Mouse (Mus musculus) lung, postnatal 0 days (tissue): Measurements from ENCODE around the gene Man1a. TPM values are rescaled to one million over a fixed set of nuclear protein-coding genes. Genes with fewer than 3 reads are reported as not detected.
A peak's percentile ranks its signal among the peaks of the same experiment; 100 is the strongest.

Experiments
- ATAC-seq: fragments of 200-750 bp; cut with Nextera tagmentation; 2 replicates; pipeline ENCODE4 v1.8.0; 2017; ENCODE audit warnings: moderate library complexity
- DNase-seq: peaks from one replicate; pipeline ENCODE4 v3.0.0-alpha.2; 2016; ENCODE audit warnings: low spot score
- H3K27ac ChIP-seq: fragments of 300-500 bp; sonication (generic); 2 replicates; pipeline ENCODE4 v1.5.1; 2014; ENCODE audit warnings: antibody characterized with exemption, mild to moderate bottlenecking, low read length, mixed read lengths
- H3K27me3 ChIP-seq: fragments of 300-500 bp; sonication (generic); replicated peaks from 2 replicates; pipeline ENCODE4 v1.6.1; 2014; ENCODE audit warnings: low read length, mixed read lengths; ENCODE audit not compliant: insufficient read depth
- H3K36me3 ChIP-seq: fragments of 300-500 bp; sonication (generic); 2 replicates; pipeline ENCODE4 v1.6.1; 2014; ENCODE audit warnings: low read length, mixed read lengths; ENCODE audit not compliant: insufficient read depth
- H3K4me1 ChIP-seq: fragments of 300-500 bp; sonication (generic); 2 replicates; pipeline ENCODE4 v1.6.1; 2014; ENCODE audit warnings: antibody characterized with exemption, low read depth, low read length, mixed read lengths; ENCODE audit not compliant: insufficient read depth
- H3K4me2 ChIP-seq: fragments of 300-500 bp; sonication (generic); replicated peaks from 2 replicates; pipeline ENCODE4 v1.6.1; 2014; ENCODE audit warnings: low read depth, mild to moderate bottlenecking, low read length, moderate library complexity, mixed read lengths
- H3K4me3 ChIP-seq: fragments of 300-500 bp; sonication (generic); 2 replicates; pipeline ENCODE4 v1.5.1; 2014; ENCODE audit warnings: low read depth, low read length
- H3K9ac ChIP-seq: fragments of 300-500 bp; sonication (generic); replicated peaks from 2 replicates; pipeline ENCODE4 v1.6.1; 2014; ENCODE audit warnings: low read depth, mild to moderate bottlenecking
- H3K9me3 ChIP-seq: fragments of 300-500 bp; sonication (generic); 2 replicates; pipeline ENCODE4 v1.6.1; 2016; ENCODE audit warnings: low read length, mixed read lengths
- CTCF ChIP-seq: IDR thresholded peaks from 2 replicates; pipeline ENCODE4 v1.5.1; 2016; ENCODE audit warnings: antibody characterized with exemption, mild to moderate bottlenecking
- EP300 ChIP-seq: IDR thresholded peaks from 2 replicates; pipeline ENCODE4 v1.6.1; 2016; ENCODE audit warnings: antibody characterized with exemption, mild to moderate bottlenecking, control low read depth
- WGBS: fragments of 180-500 bp; shearing (Covaris S2); extraction: QIAGEN DNeasy Blood & Tissue Kit; methylation state at CpG from one replicate; pipeline ENCODE4 v1.1.7; 2014; 5-methylcytosine and 5-hydroxymethylcytosine counted together
- polyA plus RNA-seq: library from polyadenylated mRNA; unstranded; fragments of >200 nt; fragmentation: Nextera tagmentation; extraction: Ambion mirVana; gene quantifications from 2 replicates; pipeline ENCODE4 v1.2.1, GENCODE M21; 2015

Gene Man1a
- polyA plus RNA-seq, 1 experiment from 2014 or later: 6.6 TPM

- TF ChIP-seq CTCF (no peak), EP300 (no peak)
- no peak overlapping the region for H3K4me3 ChIP-seq
- no peaks in the 10 kb centered on the region for H3K36me3 ChIP-seq
- WGBS: 93% methylated on average over 4 of the region's 4 CpGs
- no peak overlapping the region for H3K4me2 ChIP-seq
- no peaks in the 10 kb centered on the region for H3K4me1 ChIP-seq
- no peak overlapping the region for H3K27ac ChIP-seq
- ATAC-seq (no peak), DNase-seq (no peak)
- no peak overlapping the region for H3K9ac ChIP-seq
- H3K27me3 ChIP-seq: no peaks in the 10 kb centered on the region
- H3K9me3 ChIP-seq: no peaks in the 10 kb centered on the region
Observed at GRCm38 (mm10) chr10:53913546-53914312, 162.7 kb downstream of the Man1a start.

- H3K9ac ChIP-seq: no peak overlapping the region
- no peak for ATAC-seq
- 41% methylated on average over 4 of the region's 4 CpGs for WGBS
Observed at GRCm38 (mm10) chr10:53889512-53889911, 186.9 kb downstream of the Man1a start.

GRCm38 (mm10) chr10:53888382-53889110, 187.9 kb downstream of the Man1a start:
- H3K9ac ChIP-seq: no peak overlapping the region
- no peaks in the 10 kb centered on the region for H3K27me3 ChIP-seq
- no peaks in the 10 kb centered on the region for H3K36me3 ChIP-seq
- TF ChIP-seq EP300 (peak; percentile 34; the same call in 1 of the 2 replicates), CTCF (no peak)
- H3K4me3 ChIP-seq: no peak overlapping the region
- no peaks in the 10 kb centered on the region for H3K9me3 ChIP-seq
- ATAC-seq (peak; percentile 97), DNase-seq (peak; percentile 85)
- H3K4me2 ChIP-seq: no peak overlapping the region
- 66% methylated on average over 10 of the region's 10 CpGs for WGBS
- no peak overlapping the region for H3K27ac ChIP-seq
- no peaks in the 10 kb centered on the region for H3K4me1 ChIP-seq

More at GRCm38 (mm10) chr10:53889512-53889911, 186.9 kb downstream of the Man1a start:
- Histone ChIP-seq H3K27me3 (no peaks in the 10 kb centered on the region), H3K9me3 (no peaks in the 10 kb centered on the region), H3K4me3 (no peak overlapping the region), H3K36me3 (no peaks in the 10 kb centered on the region), H3K27ac (no peak overlapping the region), H3K4me1 (no peaks in the 10 kb centered on the region), H3K4me2 (no peak overlapping the region)
- DNase-seq: no peak
- TF ChIP-seq EP300: no peak

- DNase-seq: peak; percentile 79
- Histone ChIP-seq H3K4me1 (no peaks in the 10 kb centered on the region), H3K4me2 (no peak overlapping the region), H3K27ac (no peak overlapping the region), H3K27me3 (no peaks in the 10 kb centered on the region), H3K4me3 (no peak overlapping the region), H3K9ac (no peak overlapping the region), H3K9me3 (no peaks in the 10 kb centered on the region), H3K36me3 (no peaks in the 10 kb centered on the region)
- peak; percentile 55 for ATAC-seq
- TF ChIP-seq CTCF: no peak
- TF ChIP-seq EP300: peak; percentile 81
- 61% methylated on average over 5 of the region's 5 CpGs for WGBS
Observed at GRCm38 (mm10) chr10:53886475-53886874, 189.9 kb downstream of the Man1a start.

- H3K27ac ChIP-seq: no peak overlapping the region
Observed at GRCm38 (mm10) chr10:53881310-53881709, 195.1 kb downstream of the Man1a start.

GRCm38 (mm10) chr10:53875896-53876295, 200.5 kb downstream of the Man1a start:
- TF ChIP-seq EP300 (no peak), CTCF (no peak)
- Histone ChIP-seq H3K36me3 (no peaks in the 10 kb centered on the region), H3K9ac (no peak overlapping the region), H3K27me3 (no peaks in the 10 kb centered on the region), H3K4me3 (no peak overlapping the region), H3K27ac (no peak overlapping the region), H3K9me3 (no peaks in the 10 kb centered on the region), H3K4me1 (no peaks in the 10 kb centered on the region), H3K4me2 (no peak overlapping the region)
- DNase-seq (peak; percentile 11), ATAC-seq (no peak)
- WGBS: 71% methylated on average over 4 of the region's 4 CpGs

More at GRCm38 (mm10) chr10:53881310-53881709, 195.1 kb downstream of the Man1a start:
- Histone ChIP-seq H3K9ac (no peak overlapping the region), H3K27me3 (no peaks in the 10 kb centered on the region), H3K36me3 (no peaks in the 10 kb centered on the region), H3K4me2 (no peak overlapping the region), H3K9me3 (no peaks in the 10 kb centered on the region), H3K4me3 (no peak overlapping the region), H3K4me1 (no peaks in the 10 kb centered on the region)
- ATAC-seq: no peak
- DNase-seq: no peak
- TF ChIP-seq EP300: no peak
- TF ChIP-seq CTCF: no peak
